Mouse (Mus musculus) T-helper 17 cell (primary cell): ENCODE data around the gene Gm36245.

ENCODE experiments used
- in situ Hi-C, 2 experiments: fragments of 300-600 bp; cut with MboI, MseI; formaldehyde crosslinking; loops; 1 replicate in 1 of 2; 2 replicates in 1 of 2; pipeline ENCODE4 v1.15.1; 2025; ENCODE audit warnings: high pct_unique_total_duplicates in 2 of 2

Gene Gm36245

DNA sequence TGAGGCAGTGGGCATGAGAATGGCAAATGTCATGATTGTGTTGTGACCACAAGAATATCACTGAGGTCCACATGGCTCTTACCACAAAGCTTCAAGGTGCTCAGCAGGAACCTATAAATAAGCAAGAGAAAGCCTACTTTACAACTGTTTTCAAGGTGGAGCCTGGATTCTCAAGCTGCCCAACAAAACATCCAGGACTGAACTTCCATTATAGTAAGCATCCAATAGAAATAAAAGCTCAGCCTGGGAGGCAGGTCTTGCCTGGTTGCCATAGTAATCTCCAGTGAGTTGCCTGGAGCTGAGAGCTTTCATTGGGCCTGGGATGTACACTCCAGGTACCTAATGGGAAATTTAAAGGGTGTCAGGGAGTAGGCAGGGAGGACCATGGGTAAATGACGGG, at the start of gene Gm36245:
Gm36245 (plus strand) TSS at position 301 of the 400 bp plus-strand sequence.
- in situ Hi-C loops = loop anchor here in 1 of 2 experiments (5.0 kb wide), 1 partner anchor 63 kb away; no protein-coding TSS in a partner anchor

DNA sequence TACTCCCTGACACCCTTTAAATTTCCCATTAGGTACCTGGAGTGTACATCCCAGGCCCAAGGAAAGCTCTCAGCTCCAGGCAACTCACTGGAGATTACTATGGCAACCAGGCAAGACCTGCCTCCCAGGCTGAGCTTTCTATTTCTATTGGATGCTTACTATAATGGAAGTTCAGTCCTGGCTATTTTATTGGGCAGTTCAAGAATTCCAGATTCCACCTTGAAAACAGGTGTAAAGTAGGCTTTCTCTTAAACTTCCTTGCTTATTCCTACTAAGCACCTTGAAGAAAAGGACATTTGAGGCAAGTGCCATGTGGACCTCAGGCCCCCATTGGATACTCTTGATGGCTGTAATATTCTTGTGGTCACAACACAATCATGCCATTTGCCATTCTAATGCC, 37.3 kb upstream of the Gm36245 start, which contains the start of gene 1700025B11Rik:
1700025B11Rik (minus strand) TSS at position 101 of the 400 bp plus-strand sequence.
- in situ Hi-C loops = no loop called here

DNA sequence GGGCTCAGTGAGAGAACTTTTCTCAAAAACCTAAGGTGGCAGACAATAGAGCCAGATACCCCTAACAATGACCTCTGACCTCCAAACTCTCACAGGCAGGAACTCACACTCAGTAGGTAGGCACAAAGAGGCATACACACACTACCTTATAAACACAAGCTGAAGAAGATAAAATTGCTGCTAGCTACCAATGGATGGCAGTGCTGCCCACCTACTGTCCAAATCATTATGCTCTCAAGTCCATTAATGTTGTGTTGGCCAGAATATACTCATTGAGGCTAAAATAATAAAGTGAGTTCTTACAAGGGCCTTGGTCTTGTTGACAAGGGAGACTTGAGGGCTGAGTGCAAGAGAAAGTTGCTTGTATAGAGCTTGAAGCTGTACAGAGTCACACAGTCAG, 35.8 kb upstream of the Gm36245 start:
- in situ Hi-C loops = no loop called here

DNA sequence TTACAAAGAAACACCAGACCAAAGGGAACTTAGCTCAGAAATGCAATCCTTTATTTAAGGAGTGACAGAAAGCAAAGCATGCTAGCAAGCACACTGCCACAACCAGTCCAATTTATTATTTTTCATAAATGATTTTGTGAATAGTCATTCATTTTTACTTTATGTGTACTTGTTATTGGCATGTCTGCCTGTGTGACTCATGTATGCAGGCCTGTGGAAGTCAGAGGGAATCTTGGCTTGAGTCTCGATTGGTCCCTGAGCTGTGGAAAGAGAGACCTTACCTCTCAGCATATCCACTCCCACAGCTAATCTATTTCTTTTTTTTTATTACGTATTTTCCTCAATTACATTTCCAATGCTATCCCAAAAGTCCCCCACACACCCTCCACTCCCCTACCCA, 20.3 kb upstream of the Gm36245 start:
- in situ Hi-C loops = loop anchor here in 1 of 2 experiments (5.0 kb wide), 1 partner anchor 52 kb away; no protein-coding TSS in a partner anchor

DNA sequence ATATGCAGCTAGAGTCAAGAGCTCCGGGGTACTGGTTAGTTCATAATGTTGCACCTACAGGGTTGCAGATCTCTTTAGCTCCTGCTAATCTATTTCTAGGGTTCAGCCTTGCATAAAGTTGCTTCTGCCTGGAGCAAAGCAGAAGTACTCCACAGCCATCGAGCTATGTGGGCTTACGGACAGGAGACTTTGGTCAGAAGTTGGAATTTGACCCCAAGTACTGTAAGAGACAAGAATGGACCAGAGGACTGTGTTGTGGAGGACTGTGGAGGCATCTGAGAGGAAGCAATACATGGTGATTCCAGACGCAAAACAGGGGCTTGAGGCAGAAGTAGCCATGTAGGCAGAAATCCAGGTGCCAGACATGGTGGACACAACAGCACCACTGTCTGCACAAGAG, 19.7 kb upstream of the Gm36245 start:
- in situ Hi-C loops = loop anchor here in 1 of 2 experiments (5.0 kb wide), 1 partner anchor 52 kb away; no protein-coding TSS in a partner anchor

DNA sequence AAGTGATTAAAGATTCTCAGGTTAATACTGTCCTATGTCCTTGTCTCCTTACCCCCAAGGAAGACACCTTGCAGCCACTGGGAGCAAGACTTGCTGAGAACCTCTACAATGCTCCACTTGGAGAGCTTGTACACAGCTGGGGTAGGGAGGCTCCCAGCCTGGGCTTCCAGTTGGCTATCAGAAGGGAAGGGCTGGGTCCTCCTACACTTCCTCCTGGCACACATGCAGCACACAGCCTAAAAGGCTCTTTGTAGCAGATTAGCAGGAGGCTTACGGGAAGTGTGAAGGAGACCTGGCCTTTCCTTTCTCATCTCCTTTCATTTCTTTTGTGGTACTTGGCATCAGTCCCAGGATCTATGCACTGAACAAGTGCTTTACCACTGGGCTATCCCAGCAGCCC, 17.4 kb upstream of the Gm36245 start:
- in situ Hi-C loops = no loop called here

DNA sequence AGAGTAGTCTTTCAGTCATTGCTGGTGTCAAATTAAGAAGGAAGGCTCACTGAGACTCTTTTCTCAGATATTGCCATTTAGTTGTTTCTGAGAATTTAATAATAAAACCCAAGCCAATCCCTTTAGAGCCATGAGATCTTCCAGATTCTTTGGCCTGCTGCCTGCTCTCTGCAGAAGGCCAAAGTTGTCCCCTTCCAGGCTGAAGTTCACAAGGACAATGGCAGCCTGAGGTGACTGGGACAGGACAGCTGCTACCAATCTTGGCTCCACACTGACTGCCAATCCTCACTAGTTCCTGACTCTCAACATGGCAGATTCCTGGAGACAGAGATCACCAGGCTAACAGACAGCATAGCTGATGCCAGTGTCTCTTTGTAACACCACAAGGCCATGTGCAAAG, 12.0 kb upstream of the Gm36245 start:
- in situ Hi-C loops = no loop called here

DNA sequence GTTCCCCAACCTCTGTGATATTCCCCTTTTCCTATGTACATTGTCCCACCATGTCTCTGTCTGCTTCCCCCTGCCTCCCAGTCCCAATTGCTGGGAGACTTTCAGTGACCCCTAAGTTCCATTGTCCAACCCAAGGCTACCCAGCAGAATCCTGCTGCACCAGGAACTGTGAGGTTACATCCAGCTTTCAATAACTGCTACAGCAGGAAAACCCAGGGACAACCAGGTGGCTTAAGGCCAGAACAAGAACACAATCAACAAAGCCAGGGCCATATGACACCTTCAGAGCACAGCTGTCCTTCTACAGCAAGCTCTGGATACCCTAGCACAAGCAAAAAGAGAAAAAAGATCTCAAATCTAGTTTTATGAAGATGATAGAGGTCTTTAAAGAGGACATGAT, 10.1 kb upstream of the Gm36245 start:
- in situ Hi-C loops = no loop called here

DNA sequence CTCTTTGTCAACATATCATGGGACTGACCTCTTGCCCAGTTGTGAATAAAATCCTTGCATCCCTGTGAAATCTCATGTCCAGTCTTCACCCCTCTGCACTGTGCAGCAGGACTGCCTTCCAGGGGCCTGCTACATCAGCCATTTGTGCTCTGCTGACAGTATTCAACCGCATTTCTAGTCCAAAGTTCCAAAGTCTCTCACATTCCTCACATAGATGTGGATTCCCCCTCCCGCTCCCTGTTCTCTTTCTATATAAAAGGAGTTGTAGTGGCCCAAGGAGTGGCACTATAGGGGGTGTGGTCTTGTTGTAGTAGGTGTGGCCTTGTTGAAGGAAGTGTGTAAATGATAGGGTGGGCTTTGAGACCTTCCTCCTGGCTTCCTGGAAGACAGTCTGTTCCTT, 8.2 kb upstream of the Gm36245 start:
- in situ Hi-C loops = no loop called here

DNA sequence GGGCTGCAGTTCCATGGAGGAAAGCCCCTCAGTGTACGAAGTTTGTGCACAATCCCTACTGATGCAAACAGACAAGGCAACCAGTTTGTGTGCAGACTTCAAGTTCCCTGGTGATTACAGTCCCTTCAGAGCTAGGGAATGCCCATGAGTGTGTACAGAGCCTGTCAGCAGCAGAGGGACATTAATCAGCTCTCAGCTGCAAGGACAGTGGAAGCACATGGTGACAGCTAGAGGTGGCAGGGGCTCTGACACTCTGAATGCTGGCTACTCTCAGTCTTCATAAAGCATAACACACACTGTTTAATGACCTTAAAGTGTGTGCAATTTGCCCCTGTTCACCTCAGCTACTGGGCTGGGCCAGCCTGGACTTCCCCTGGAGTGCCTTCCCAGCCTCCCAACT, 5.5 kb upstream of the Gm36245 start:
- in situ Hi-C loops = no loop called here

DNA sequence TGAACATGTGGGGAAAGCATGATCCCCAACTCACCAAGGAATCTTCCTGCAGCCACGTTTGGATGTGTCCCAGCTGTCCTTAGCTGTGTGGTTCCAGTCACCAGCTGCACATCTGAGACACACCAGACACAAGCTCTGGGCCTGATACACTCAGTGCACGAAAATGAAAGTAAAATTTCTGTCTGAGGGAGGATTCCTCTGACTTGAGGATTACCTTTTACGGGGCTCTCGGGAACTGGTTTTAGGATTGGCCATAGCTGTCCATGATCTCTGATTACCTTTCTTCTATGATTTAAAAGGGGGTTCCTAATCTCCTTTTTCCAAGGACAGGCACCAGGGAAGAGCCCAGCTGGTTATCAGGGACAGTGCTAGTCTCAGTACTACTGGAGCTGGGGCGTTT, 3.1 kb upstream of the Gm36245 start, which contains the start of gene Apol10b:
Apol10b (minus strand) TSS at position 165 of the 400 bp plus-strand sequence.
- in situ Hi-C loops = loop anchor here in 1 of 2 experiments (5.0 kb wide), 1 partner anchor 66 kb away; no protein-coding TSS in a partner anchor

DNA sequence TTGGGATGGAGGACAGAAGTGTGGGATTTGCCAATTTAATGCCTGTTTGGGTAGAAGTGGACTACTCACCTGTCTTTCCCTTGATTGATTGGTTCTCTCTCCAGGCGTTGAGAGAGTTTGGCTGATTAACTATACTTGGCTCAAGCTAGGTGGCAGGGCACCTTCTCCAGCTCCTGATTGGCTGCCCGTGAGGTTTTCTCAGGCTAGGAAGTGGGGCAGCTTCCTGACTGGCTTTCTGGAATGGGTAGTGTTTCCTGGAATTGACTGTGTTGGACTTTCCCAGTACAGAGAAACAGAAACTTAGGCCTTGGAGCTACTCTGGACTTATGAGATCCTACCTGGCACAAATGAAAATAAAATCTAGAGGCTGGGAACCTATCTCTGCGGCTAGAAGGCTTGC, 629 bp upstream of the Gm36245 start:
- in situ Hi-C loops = loop anchor here in 1 of 2 experiments (5.0 kb wide), 1 partner anchor 64 kb away; no protein-coding TSS in a partner anchor

DNA sequence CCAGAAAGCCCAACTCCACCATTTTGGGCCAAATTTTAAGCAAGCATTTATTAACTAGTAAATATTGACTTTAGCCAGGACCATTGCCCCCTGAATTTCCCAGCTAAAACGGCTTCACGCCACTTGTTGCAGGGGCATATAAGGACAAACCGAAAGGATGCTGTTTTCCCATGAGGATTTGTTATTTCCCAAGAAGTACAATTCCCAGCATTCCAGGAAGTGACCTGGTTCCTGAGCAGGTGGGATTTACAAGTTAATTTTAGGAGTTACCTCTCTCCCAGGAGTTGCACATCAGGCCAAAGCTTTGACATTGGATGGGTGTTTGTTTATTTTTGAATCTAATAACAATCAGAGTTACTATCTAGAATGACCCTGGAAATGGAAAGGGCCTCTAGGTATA, 7.0 kb downstream of the Gm36245 start:
- in situ Hi-C loops = no loop called here

DNA sequence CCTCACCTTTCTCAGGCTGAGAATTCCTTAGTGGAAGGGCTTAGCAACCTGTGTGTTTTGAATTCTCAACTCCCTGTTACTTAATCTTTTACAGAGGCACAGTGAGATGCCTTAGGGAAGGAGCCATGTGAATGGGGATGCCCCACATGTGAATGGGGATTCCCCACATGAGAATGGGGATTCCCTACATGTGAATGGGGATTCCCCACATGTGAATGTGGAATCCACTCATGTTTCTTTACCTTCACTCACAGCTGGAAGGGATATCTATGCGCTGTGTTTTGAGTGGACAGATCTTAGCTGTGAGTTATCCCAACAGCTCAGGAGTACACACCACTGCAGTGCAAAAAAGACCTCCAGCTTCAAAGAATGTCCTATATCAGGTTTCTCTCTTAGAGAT, 25.7 kb downstream of the Gm36245 start:
- in situ Hi-C loops = loop anchor here in 1 of 2 experiments (25.0 kb wide), 1 partner anchor 1038 kb away; no protein-coding TSS in a partner anchor

DNA sequence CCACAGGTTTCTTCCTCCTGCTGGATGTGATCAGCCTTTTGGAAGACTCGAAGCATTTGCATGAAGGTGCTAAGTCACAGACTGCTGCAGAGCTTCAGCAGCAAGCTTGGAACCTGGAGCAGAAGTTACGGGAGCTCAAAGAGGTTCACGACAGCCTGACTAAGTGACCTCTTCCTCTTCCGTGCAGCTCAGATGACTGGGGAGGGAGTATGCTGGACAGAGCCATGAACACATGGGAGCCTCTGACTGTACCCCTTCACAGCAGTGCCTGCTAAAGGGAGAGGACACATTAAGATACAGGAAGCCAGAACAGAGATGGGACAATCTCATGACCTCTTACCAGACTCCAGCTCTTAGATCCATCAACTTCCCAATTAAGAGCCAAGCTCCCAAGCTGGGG, 27.4 kb downstream of the Gm36245 start:
- in situ Hi-C loops = loop anchor here in 1 of 2 experiments (25.0 kb wide), 1 partner anchor 1036 kb away; no protein-coding TSS in a partner anchor

DNA sequence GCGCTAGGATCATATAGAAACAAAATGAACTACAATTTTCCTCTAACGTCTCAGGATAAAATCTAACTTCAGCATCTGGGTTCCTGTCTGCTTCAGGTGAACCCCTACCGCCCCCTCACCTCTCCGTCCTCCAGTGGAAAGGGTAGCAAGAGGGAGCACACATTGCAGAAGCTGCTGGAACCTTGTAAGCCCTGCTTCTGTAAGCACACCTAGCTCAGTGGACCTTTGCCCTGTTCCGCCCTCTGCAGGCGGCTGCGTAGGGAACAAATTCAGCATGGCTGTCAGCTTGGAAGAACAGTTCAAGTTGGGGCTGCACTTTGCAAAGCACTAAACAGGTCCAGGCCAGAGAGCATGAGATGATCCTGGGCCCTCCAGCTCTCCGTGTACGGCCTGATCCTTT, 29.6 kb downstream of the Gm36245 start:
- in situ Hi-C loops = loop anchor here in 1 of 2 experiments (25.0 kb wide), 1 partner anchor 1034 kb away; no protein-coding TSS in a partner anchor

DNA sequence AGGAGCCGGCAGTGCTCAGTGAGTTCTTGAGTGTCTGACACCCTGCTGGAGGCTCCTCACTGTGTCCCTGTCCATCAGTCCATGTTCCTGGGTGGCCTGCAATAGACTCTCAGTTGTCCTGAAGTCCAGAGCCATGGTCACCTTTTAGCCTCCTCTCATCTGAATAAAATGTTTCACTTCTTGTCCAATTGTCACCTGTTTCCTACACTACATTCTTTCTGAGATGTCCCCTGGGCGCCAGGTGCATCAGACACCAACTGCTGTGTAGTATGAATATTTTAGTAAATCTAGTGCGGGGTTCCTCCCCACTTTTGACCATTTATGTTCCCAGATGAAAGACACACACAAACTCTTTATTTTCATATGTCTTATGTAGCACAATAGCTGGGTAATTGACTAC, 30.8 kb downstream of the Gm36245 start:
- in situ Hi-C loops = loop anchor here in 1 of 2 experiments (25.0 kb wide), 1 partner anchor 1032 kb away; no protein-coding TSS in a partner anchor

DNA sequence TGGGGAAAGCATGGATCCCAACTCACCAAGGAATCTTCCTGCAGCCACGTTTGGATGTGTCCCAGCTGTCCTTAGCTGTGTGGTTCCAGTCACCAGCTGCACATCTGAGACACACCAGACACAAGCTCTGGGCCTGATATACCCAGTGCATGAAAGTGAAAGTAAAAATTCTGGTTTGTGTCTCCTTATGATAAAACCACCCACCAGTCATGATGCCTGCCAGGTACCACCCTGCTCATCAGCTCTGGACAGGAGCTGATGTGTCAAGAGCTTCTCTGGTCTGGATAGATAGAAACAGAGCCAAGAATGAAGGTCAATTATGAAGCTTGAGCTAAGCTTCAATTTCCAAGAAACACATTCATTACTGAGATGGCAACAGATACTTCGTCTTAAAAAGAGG, 44.1 kb downstream of the Gm36245 start, which contains the start of gene Apol11b:
Apol11b (minus strand) TSS at position 111 of the 400 bp plus-strand sequence.
- in situ Hi-C loops = loop anchor here in 1 of 2 experiments (25.0 kb wide), 1 partner anchor 1019 kb away; no protein-coding TSS in a partner anchor

DNA sequence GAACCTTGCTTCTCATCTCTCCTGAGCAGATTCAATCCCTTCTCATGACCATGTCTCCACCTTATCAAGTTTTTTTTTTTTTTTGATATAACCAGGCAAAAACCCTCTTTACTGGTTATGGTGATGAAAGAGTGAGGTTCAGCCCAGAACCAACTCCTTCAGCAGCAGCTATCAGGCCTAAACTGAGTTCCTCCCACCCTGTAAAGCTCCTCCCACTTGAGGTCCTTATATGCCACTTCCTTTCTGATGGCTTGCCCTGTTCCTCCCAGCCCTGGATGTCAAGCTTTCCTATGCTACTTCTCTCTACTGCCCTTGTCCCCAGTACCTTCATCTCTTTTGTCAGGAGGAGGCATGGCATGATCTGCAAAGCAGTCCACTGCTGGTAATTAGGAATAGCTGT, 52.1 kb downstream of the Gm36245 start:
- in situ Hi-C loops = loop anchor here (5.0 kb wide), 1 partner anchor 159 kb away; no protein-coding TSS in a partner anchor
